Mouse (Mus musculus): ENCODE data around the gene Pigb. TPM values are rescaled to one million over a fixed set of nuclear protein-coding genes. Genes with fewer than 3 reads are reported as not detected.

Gene Pigb
- polyA plus RNA-seq, 1 experiment: 4.3 TPM

DNA sequence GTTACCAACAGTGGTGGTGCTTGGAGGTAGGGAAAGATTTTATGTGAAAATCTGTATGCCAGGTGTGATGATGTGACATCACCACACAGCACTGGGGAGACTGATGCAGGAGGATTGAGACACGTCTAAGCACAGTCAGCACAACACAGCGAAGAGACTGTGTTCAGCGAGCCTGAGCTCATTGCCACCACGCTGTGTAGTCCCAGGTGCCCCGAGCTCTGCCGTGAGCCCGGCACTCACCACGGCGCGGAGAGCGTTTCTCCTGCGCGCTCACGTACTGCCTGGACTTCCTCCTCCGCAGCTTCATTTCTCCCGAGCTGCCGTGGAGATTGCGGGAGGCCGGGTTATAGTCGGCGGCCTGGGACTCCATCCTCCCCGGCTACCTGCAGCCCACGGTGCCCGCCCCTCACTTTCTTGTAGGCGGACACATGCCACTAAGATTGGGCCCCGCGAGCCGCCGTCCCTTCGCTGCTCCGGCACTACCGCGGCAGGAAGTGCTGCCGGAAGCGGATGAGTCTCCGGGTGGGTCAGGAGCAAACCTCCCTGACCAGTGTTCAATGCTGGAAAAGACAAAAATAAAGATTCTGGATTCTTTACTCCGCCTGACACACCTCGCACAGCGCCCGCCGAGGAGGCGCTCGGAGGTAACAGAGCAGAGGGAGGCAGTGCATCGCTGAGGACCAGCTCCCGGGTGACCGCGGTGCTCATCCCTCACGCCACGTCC is 794 bp downstream of the Pigb start:
- TF ChIP-seq POLR2A (IDR thresholded peaks at IDR 0.05; ENCODE audit: borderline replicate concordance, control insufficient read depth, low read depth, low read length) (peak; percentile 69; the same call in 1 of the 2 replicates), CTCF (IDR thresholded peaks at IDR 0.05; ENCODE audit: control insufficient read depth, insufficient read depth, low read length) (no peak)
- peak overlapping the region; percentile 99 for H3K4me3 ChIP-seq (replicated peaks; ENCODE audit: control insufficient read depth, low read depth, low read length)
- under 1% methylated on average over 49 of the region's 49 CpGs for WGBS
- H3K4me1 ChIP-seq (ENCODE audit: control insufficient read depth, insufficient read depth, low read length): no peaks in the 10 kb centered on the region; the same call in 1 of the 2 replicates
- H3K27ac ChIP-seq (ENCODE audit: control insufficient read depth, insufficient read depth, low read depth, low read length, poor library complexity): peak overlapping the region; percentile 77

DNA sequence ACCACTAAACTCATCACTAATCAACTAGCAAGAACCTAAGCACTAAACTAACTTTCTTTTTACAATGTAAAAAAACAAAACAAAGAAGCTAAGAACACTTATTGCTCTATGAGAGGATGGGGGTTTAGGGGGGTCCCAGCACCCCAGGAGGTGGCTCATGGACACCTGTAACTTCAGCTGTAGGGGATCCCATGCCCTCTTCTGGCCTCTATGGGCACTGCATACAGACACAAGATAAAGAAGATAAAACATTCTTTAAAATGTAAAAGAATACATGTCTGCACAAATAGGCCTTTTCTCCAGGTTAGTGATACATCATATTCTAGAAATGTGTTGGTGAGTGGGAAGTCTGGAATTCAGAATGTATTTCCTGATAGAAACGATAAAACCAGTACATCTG is 6.8 kb downstream of the Pigb start:
- TF ChIP-seq CTCF (IDR thresholded peaks at IDR 0.05; ENCODE audit: control insufficient read depth, insufficient read depth, low read length) (no peak), POLR2A (IDR thresholded peaks at IDR 0.05; ENCODE audit: borderline replicate concordance, control insufficient read depth, low read depth, low read length) (no peak)
- peaks cover 2% of the 10 kb centered on the region; the same call in 1 of the 2 replicates for H3K4me1 ChIP-seq (ENCODE audit: control insufficient read depth, insufficient read depth, low read length)
- no peak overlapping the region for H3K27ac ChIP-seq (ENCODE audit: control insufficient read depth, insufficient read depth, low read depth, low read length, poor library complexity)
- WGBS: 93% methylated on average over 1 of the region's 1 CpGs
- no peak overlapping the region for H3K4me3 ChIP-seq (replicated peaks; ENCODE audit: control insufficient read depth, low read depth, low read length)

DNA sequence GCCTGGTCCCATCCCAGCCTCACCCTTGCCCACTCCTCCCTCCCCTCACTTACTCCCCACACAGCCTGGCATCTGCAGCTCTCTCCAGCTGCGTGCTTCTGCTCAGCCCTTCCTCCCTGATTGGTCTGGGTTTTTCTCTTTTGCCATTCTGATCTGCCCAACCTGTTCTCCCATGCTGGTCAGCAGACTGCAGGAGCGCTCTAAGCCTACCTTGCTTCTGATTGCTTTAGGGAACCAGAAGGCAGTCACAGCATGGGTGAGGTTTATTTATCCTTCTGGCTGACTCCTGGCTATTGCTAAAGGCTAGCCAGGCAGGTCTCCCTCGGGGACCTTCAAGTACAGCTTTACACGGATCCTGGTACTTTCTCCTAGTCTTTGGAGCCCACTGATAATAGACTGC is 8.8 kb downstream of the Pigb start:
- 74% methylated on average over 4 of the region's 4 CpGs for WGBS
- peak overlapping the region; percentile 51 for H3K27ac ChIP-seq (ENCODE audit: control insufficient read depth, insufficient read depth, low read depth, low read length, poor library complexity)
- no peak for TF ChIP-seq CTCF (IDR thresholded peaks at IDR 0.05; ENCODE audit: control insufficient read depth, insufficient read depth, low read length)
- no peak for TF ChIP-seq POLR2A (IDR thresholded peaks at IDR 0.05; ENCODE audit: borderline replicate concordance, control insufficient read depth, low read depth, low read length)
- peaks cover 2% of the 10 kb centered on the region; the same call in 1 of the 2 replicates for H3K4me1 ChIP-seq (ENCODE audit: control insufficient read depth, insufficient read depth, low read length)
- H3K4me3 ChIP-seq (replicated peaks; ENCODE audit: control insufficient read depth, low read depth, low read length): no peak overlapping the region

DNA sequence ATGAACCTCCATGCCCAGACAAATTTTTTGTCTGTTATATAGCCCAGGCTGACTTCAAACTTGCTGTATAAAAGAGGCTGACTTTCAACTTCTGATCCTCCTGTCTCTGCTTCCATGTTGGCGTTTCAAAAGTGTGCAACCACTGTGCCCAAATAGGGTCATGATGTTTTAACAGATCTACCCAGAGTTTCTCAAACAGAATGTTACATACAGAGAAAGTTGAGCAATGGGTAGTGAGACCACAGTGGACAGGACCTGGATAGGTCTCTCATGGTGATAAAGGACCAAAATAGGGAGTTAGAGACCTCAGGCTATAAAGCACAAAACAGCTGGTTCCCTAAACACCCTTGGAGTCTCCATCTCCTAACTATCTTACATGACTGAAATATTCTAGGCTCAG is 9.7 kb downstream of the Pigb start:
- H3K4me3 ChIP-seq (replicated peaks; ENCODE audit: control insufficient read depth, low read depth, low read length): no peak overlapping the region
- H3K4me1 ChIP-seq (ENCODE audit: control insufficient read depth, insufficient read depth, low read length): peaks cover 2% of the 10 kb centered on the region; the same call in 1 of the 2 replicates
- peak overlapping the region; percentile 26; the same call in 1 of the 2 replicates for H3K27ac ChIP-seq (ENCODE audit: control insufficient read depth, insufficient read depth, low read depth, low read length, poor library complexity)
- TF ChIP-seq POLR2A (IDR thresholded peaks at IDR 0.05; ENCODE audit: borderline replicate concordance, control insufficient read depth, low read depth, low read length): no peak
- no peak for TF ChIP-seq CTCF (IDR thresholded peaks at IDR 0.05; ENCODE audit: control insufficient read depth, insufficient read depth, low read length)
- 49% methylated on average over 1 of the region's 1 CpGs for WGBS

DNA sequence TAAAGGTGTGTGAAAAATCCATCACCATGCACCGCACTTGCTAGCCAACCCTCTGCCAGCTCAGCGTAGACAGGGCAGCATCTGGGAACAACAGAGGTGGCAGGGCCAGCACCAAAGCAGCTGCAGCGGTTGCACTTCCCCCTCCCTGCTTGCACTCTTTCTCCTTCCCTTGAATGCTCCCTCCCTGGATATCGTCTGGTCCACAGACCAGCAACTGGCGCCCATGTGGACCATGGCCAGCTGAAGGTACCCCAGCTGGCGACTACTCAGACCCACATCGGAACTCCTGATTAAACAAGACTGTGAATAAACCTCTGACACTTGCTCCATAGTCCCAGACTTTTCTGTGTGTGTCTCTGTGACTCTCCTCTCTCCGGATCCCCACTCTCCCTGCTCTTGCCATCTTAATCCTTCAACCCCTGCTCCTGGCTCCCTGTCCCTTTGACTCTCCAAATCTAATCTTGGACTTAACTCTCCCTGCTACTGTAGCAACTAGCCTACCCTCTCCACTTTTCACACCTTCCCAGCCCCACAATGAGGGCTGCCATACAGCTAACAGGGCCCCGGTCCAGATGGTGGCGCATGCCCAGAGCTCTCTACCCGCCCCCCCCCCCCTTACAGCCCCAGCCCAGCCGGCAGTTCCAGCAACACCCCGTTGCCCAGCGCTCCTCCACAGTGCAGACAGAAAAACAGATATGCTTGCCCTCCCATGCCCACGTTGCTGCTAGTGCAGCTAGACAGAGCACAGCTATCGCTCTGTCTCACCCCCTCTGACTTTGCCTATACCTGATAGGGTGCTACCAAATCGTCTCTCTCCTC is 14.2 kb downstream of the Pigb start:
- TF ChIP-seq POLR2A (IDR thresholded peaks at IDR 0.05; ENCODE audit: borderline replicate concordance, control insufficient read depth, low read depth, low read length) (no peak), CTCF (IDR thresholded peaks at IDR 0.05; ENCODE audit: control insufficient read depth, insufficient read depth, low read length) (no peak)
- Histone ChIP-seq H3K4me1 (ENCODE audit: control insufficient read depth, insufficient read depth, low read length) (no peaks in the 10 kb centered on the region; the same call in 1 of the 2 replicates), H3K4me3 (replicated peaks; ENCODE audit: control insufficient read depth, low read depth, low read length) (no peak overlapping the region), H3K27ac (ENCODE audit: control insufficient read depth, insufficient read depth, low read depth, low read length, poor library complexity) (no peak overlapping the region)
- WGBS: 73% methylated on average over 17 of the region's 17 CpGs

DNA sequence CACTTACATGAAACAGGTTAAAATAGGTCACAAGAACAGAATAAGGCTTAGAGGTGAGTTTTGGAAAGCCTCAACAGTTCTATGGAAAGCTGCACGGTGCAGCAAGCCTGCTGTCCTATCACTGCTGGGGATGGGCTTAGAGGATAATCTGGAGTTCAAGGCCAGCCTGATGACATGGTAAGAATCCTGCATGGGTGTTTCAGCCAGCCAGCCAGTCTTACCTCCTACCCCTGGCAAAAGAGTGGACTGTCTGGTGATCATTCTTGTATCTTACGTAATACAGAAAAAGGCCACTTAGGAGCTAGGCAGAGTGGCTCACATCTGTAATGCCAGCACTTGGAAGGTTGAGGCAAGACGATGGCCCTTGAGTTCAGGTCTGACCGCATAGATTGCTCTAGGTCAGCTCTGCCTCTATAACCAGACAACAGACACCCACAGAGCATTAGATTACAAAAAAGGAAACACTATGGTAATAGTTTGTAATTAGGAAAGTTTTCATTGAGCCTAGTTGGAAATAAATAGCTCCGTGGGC is 19.5 kb downstream of the Pigb start:
- H3K4me3 ChIP-seq (replicated peaks; ENCODE audit: control insufficient read depth, low read depth, low read length): no peak overlapping the region
- 87% methylated on average over 5 of the region's 5 CpGs for WGBS
- no peak for TF ChIP-seq POLR2A (IDR thresholded peaks at IDR 0.05; ENCODE audit: borderline replicate concordance, control insufficient read depth, low read depth, low read length)
- no peak for TF ChIP-seq CTCF (IDR thresholded peaks at IDR 0.05; ENCODE audit: control insufficient read depth, insufficient read depth, low read length)
- H3K4me1 ChIP-seq (ENCODE audit: control insufficient read depth, insufficient read depth, low read length): no peaks in the 10 kb centered on the region
- no peak overlapping the region for H3K27ac ChIP-seq (ENCODE audit: control insufficient read depth, insufficient read depth, low read depth, low read length, poor library complexity)

DNA sequence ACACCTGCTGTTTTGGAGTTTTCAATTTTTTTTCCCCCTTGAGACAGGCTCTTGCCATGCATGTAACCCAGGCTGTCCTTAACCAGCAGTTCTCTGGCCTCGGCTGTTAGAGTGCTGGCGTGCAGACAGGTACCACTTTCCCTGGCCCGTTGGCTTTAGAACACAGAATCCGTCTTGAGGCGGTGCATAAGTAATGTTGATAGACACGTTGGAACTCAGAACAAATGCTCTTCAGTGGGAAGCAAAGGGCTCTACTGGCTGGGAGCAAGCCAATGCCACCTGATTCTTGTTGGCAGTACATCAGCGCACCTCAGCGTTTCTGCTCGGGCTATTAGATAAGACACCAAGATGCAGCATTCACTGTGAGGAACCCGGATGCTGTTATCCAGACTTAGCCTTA is 20.3 kb downstream of the Pigb start:
- TF ChIP-seq POLR2A (IDR thresholded peaks at IDR 0.05; ENCODE audit: borderline replicate concordance, control insufficient read depth, low read depth, low read length) (no peak), CTCF (IDR thresholded peaks at IDR 0.05; ENCODE audit: control insufficient read depth, insufficient read depth, low read length) (no peak)
- 84% methylated on average over 10 of the region's 10 CpGs for WGBS
- no peak overlapping the region for H3K27ac ChIP-seq (ENCODE audit: control insufficient read depth, insufficient read depth, low read depth, low read length, poor library complexity)

DNA sequence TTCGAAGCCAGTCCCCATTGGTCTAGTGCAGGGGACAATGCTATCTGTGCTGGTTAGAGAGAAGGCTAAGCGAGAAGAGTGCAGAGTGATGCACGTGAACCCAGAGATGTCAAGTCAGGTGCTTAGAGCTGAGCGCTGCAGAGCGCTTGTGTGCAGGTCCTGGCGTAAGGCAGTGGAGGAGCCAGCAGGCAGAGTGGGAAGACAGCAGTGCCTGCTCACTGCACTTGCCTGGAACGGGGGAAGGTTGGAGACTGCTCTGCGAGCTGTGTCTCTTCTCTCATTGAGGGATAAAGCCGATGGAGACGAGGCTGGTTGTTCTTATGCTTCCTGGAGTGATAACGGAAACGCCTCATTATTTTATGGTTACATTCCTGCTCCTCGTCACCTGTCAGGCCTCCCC is 25.5 kb downstream of the Pigb start:
- TF ChIP-seq POLR2A (IDR thresholded peaks at IDR 0.05; ENCODE audit: borderline replicate concordance, control insufficient read depth, low read depth, low read length): no peak
- Histone ChIP-seq H3K4me3 (replicated peaks; ENCODE audit: control insufficient read depth, low read depth, low read length) (no peak overlapping the region), H3K27ac (ENCODE audit: control insufficient read depth, insufficient read depth, low read depth, low read length, poor library complexity) (no peak overlapping the region), H3K4me1 (ENCODE audit: control insufficient read depth, insufficient read depth, low read length) (no peaks in the 10 kb centered on the region)
- WGBS: 91% methylated on average over 13 of the region's 13 CpGs

More for the DNA sequence above, 20.3 kb downstream of the Pigb start:
- Histone ChIP-seq H3K4me1 (ENCODE audit: control insufficient read depth, insufficient read depth, low read length) (no peaks in the 10 kb centered on the region), H3K4me3 (replicated peaks; ENCODE audit: control insufficient read depth, low read depth, low read length) (no peak overlapping the region)

Measured in bone marrow, adult 2 months (tissue).